Mouse (Mus musculus): ENCODE measurements around the gene Auts2. TPM values are rescaled to one million over a fixed set of nuclear protein-coding genes. Genes with fewer than 3 reads are reported as not detected.

Auts2 gene
- polyA plus RNA-seq, 1 experiment from 2014 or later: 75.0 TPM

DNA sequence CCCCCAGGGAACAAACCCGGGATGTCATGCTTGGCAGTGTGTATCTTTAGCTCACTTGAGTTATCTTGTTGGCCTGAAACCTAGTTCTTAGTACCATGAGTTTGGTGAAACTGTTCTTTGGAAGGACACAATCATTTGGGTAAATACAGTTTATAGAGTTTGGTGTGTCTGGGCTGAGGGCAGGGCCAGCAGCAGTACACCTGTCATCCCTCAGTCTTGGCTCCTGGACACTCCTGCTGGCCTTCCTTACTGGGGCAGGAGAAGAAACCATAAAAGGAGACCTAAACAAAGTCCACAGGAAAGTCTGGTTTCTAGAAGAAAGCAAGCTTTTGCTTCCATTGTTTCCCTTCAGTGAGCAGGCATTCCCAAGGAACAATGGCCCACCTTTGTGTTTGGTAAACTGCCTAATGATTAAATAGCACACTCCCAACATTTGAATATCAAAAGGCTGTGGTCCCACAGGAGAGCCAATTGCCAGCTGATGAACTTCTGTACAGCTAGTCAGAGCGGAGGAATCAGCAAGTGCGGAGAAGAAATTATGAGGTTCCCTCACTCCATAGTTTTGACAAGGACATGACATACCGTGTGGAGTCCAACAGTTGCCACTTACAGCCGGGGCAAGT lies 979.4 kb downstream of the Auts2 start:
- Histone ChIP-seq H3K4me3 (replicated peaks; ENCODE audit: low read depth, low read length) (no peak overlapping the region), H3K4me2 (ENCODE audit: low read length) (no peak overlapping the region), H3K36me3 (ENCODE audit: control insufficient read depth, insufficient read depth, low read length) (no peaks in the 10 kb centered on the region), H3K4me1 (ENCODE audit: control insufficient read depth, insufficient read depth, low read length) (peaks cover 17% of the 10 kb centered on the region; the same call in 1 of the 2 replicates), H3K9ac (replicated peaks; ENCODE audit: low read length) (no peak overlapping the region), H3K27me3 (ENCODE audit: control insufficient read depth, insufficient read depth, low read length) (no peaks in the 10 kb centered on the region), H3K27ac (replicated peaks; ENCODE audit: low read depth, low read length) (no peak overlapping the region), H3K9me3 (ENCODE audit: control insufficient read depth, low read length) (no peaks in the 10 kb centered on the region)
- DNase-seq (no peak), ATAC-seq (ENCODE audit: low FRiP score, low TSS enrichment) (no peak)
- 69% methylated on average over 5 of the region's 5 CpGs for WGBS

GRCm38 (mm10) chr5:131560773-131561560 lies 982.2 kb downstream of the Auts2 start:
- no peaks in the 10 kb centered on the region for H3K36me3 ChIP-seq (ENCODE audit: control insufficient read depth, insufficient read depth, low read length)
- H3K27me3 ChIP-seq (ENCODE audit: control insufficient read depth, insufficient read depth, low read length): no peaks in the 10 kb centered on the region
- no peak overlapping the region for H3K9ac ChIP-seq (replicated peaks; ENCODE audit: low read length)
- WGBS: 85% methylated on average over 5 of the region's 5 CpGs
- H3K9me3 ChIP-seq (ENCODE audit: control insufficient read depth, low read length): no peaks in the 10 kb centered on the region
- DNase-seq (no peak), ATAC-seq (ENCODE audit: low FRiP score, low TSS enrichment) (no peak)
- H3K4me2 ChIP-seq (ENCODE audit: low read length): no peak overlapping the region
- H3K4me1 ChIP-seq (ENCODE audit: control insufficient read depth, insufficient read depth, low read length): peaks cover 26% of the 10 kb centered on the region; the same call in 1 of the 2 replicates
- H3K4me3 ChIP-seq (replicated peaks; ENCODE audit: low read depth, low read length): no peak overlapping the region
- H3K27ac ChIP-seq (replicated peaks; ENCODE audit: low read depth, low read length): no peak overlapping the region

DNA sequence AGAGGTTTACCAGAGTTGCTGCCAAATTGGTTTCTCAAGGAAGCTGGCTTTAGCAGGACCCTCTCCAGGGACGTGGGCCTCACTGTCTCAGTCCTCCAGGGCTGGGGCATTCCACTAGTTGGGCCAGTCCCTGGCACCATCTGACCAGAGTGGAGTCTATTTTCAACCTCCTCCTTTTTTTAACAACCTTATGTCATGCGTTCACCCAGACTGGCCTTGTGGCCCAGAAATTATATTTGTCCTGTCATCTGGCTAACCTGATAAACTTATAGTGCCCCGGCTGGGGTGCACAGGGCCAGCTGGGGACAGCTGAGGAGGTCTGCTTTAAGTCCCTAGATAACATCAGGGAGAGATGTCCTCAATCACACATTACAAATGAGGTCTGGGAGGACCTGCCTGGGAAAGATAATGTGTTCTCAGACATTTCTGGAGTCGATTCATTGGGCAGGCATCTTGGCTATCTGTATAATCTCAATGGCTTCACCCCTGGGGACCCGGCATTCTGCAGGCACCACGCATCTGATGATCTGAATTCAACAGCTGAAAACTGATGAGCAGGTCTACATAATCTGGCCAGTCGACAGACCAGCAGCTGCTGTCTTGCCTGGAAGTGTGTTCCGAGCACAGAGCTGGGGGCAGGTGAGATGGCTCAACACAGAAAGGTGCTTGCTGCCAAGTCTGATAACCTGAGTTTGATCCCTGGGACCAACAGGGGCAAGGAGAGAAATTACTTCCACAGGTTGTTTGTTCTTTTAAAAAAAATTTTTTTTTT lies 984.6 kb downstream of the Auts2 start:
- no peak overlapping the region for H3K9ac ChIP-seq (replicated peaks; ENCODE audit: low read length)
- 0 out of 2 replicates have a peak overlapping the region, but pooled peaks have one; percentile 37 for H3K27ac ChIP-seq (replicated peaks; ENCODE audit: low read depth, low read length)
- no peaks in the 10 kb centered on the region for H3K36me3 ChIP-seq (ENCODE audit: control insufficient read depth, insufficient read depth, low read length)
- H3K9me3 ChIP-seq (ENCODE audit: control insufficient read depth, low read length): no peaks in the 10 kb centered on the region
- 39% methylated on average over 8 of the region's 8 CpGs for WGBS
- ATAC-seq (ENCODE audit: low FRiP score, low TSS enrichment) (no peak), DNase-seq (no peak)
- no peak overlapping the region for H3K4me2 ChIP-seq (ENCODE audit: low read length)
- H3K4me3 ChIP-seq (replicated peaks; ENCODE audit: low read depth, low read length): no peak overlapping the region
- H3K4me1 ChIP-seq (ENCODE audit: control insufficient read depth, insufficient read depth, low read length): peaks cover 20% of the 10 kb centered on the region; the same call in 1 of the 2 replicates
- H3K27me3 ChIP-seq (ENCODE audit: control insufficient read depth, insufficient read depth, low read length): no peaks in the 10 kb centered on the region

- Histone ChIP-seq H3K9ac (replicated peaks; ENCODE audit: low read length) (no peak overlapping the region), H3K4me1 (ENCODE audit: control insufficient read depth, insufficient read depth, low read length) (peaks cover 20% of the 10 kb centered on the region; the same call in 1 of the 2 replicates), H3K4me2 (ENCODE audit: low read length) (no peak overlapping the region), H3K27me3 (ENCODE audit: control insufficient read depth, insufficient read depth, low read length) (no peaks in the 10 kb centered on the region), H3K36me3 (ENCODE audit: control insufficient read depth, insufficient read depth, low read length) (no peaks in the 10 kb centered on the region), H3K4me3 (replicated peaks; ENCODE audit: low read depth, low read length) (no peak overlapping the region), H3K27ac (replicated peaks; ENCODE audit: low read depth, low read length) (0 out of 2 replicates have a peak overlapping the region, but pooled peaks have one; percentile 37), H3K9me3 (ENCODE audit: control insufficient read depth, low read length) (no peaks in the 10 kb centered on the region)
- no peak for ATAC-seq (ENCODE audit: low FRiP score, low TSS enrichment)
- DNase-seq: no peak
- WGBS: 53% methylated on average over 14 of the region's 14 CpGs
Measured at GRCm38 (mm10) chr5:131557591-131558385, 985.4 kb downstream of the Auts2 start.

DNA sequence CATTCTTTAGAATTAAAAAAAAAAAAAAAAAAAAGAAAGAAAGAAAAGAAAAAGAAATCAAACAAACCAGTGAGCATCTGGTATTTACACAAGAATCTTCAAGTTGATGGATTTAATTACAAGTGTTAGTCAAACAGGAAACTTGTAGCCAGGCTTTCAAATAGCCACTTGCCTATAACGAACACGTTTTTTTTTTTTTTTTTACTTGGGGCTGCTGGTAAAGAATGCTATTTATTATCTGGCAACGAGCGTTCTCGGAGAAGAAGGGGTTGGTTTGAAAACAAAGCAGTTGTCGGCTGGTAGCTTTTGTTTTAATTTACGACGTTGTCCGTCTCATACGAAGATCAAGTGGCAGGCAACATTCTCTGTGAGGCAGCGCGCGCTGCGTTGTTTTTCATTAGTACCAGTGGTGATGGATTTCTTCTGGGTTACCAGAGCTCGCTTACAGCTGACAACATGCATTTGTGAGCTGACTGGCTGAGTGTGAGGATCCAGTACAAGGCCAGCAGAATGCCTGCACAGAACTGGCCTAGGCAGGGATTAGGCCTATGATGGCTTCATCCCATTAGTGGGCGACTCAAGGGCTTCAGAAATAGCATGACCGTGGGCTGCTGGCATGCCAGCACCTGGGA lies 994.1 kb downstream of the Auts2 start:
- WGBS: 39% methylated on average over 17 of the region's 17 CpGs
- H3K4me2 ChIP-seq (ENCODE audit: low read length): no peak overlapping the region
- H3K9me3 ChIP-seq (ENCODE audit: control insufficient read depth, low read length): no peaks in the 10 kb centered on the region

DNA sequence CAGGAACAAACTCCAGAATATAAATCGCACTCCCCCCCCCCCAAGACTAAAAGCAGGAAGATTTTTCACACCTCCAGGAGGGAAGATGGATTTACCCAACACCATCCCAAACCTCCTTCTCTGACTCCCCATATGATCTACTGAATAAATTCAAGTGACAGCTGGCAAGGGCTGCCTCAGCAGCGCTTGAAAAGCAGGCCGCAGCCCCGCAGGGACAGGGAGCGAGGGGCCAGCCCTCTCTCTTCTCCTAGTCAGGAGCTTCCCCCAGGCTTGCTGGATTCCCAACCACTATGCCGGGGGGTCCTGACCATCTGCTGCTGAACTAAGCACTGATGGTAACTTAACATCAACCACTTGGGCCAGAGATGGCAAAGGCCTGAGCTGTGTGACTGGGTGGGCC lies 995.2 kb downstream of the Auts2 start:
- DNase-seq (peak; percentile 74), ATAC-seq (ENCODE audit: low FRiP score, low TSS enrichment) (peak; percentile 34; the same call in 1 of the 2 replicates)
- Histone ChIP-seq H3K27me3 (ENCODE audit: control insufficient read depth, insufficient read depth, low read length) (no peaks in the 10 kb centered on the region), H3K27ac (replicated peaks; ENCODE audit: low read depth, low read length) (no peak overlapping the region), H3K9ac (replicated peaks; ENCODE audit: low read length) (no peak overlapping the region), H3K4me2 (ENCODE audit: low read length) (no peak overlapping the region), H3K9me3 (ENCODE audit: control insufficient read depth, low read length) (no peaks in the 10 kb centered on the region), H3K36me3 (ENCODE audit: control insufficient read depth, insufficient read depth, low read length) (no peaks in the 10 kb centered on the region), H3K4me1 (ENCODE audit: control insufficient read depth, insufficient read depth, low read length) (peaks cover 16% of the 10 kb centered on the region), H3K4me3 (replicated peaks; ENCODE audit: low read depth, low read length) (no peak overlapping the region)
- WGBS: 31% methylated on average over 6 of the region's 6 CpGs

More for the DNA sequence above, 994.1 kb downstream of the Auts2 start:
- ATAC-seq (ENCODE audit: low FRiP score, low TSS enrichment) (no peak), DNase-seq (peak; percentile 56)
- H3K4me1 ChIP-seq (ENCODE audit: control insufficient read depth, insufficient read depth, low read length): peaks cover 16% of the 10 kb centered on the region
- no peak overlapping the region for H3K9ac ChIP-seq (replicated peaks; ENCODE audit: low read length)
- no peaks in the 10 kb centered on the region for H3K27me3 ChIP-seq (ENCODE audit: control insufficient read depth, insufficient read depth, low read length)
- peak overlapping the region; percentile 45; the same call in 1 of the 2 replicates for H3K27ac ChIP-seq (replicated peaks; ENCODE audit: low read depth, low read length)
- no peaks in the 10 kb centered on the region for H3K36me3 ChIP-seq (ENCODE audit: control insufficient read depth, insufficient read depth, low read length)
- H3K4me3 ChIP-seq (replicated peaks; ENCODE audit: low read depth, low read length): no peak overlapping the region

DNA sequence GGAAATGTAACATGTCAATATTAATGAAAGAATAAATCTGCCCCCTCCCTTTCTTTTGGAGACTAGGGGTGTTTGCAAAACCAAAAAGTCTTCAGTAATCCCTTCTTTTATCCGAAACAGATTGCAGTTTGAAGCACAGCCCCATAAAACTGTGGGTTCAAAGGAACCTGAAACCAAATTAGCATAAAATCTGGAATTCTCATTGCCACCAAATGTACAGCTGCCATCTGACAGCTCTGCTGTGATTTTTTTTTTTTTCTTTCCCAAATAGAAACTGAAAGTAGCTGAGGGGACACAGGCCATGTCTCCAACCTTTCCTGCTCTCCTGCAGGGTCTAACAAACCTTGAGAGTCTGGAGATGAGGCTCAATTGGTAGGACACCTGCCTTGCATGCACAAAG lies 996.7 kb downstream of the Auts2 start:
- Histone ChIP-seq H3K27ac (replicated peaks; ENCODE audit: low read depth, low read length) (no peak overlapping the region), H3K27me3 (ENCODE audit: control insufficient read depth, insufficient read depth, low read length) (no peaks in the 10 kb centered on the region), H3K9me3 (ENCODE audit: control insufficient read depth, low read length) (no peaks in the 10 kb centered on the region), H3K4me2 (ENCODE audit: low read length) (no peak overlapping the region), H3K4me3 (replicated peaks; ENCODE audit: low read depth, low read length) (no peak overlapping the region), H3K4me1 (ENCODE audit: control insufficient read depth, insufficient read depth, low read length) (peaks cover 16% of the 10 kb centered on the region), H3K36me3 (ENCODE audit: control insufficient read depth, insufficient read depth, low read length) (no peaks in the 10 kb centered on the region), H3K9ac (replicated peaks; ENCODE audit: low read length) (no peak overlapping the region)
- no peak for DNase-seq
- no peak for ATAC-seq (ENCODE audit: low FRiP score, low TSS enrichment)
- WGBS: 20% methylated on average over 1 of the region's 1 CpGs

DNA sequence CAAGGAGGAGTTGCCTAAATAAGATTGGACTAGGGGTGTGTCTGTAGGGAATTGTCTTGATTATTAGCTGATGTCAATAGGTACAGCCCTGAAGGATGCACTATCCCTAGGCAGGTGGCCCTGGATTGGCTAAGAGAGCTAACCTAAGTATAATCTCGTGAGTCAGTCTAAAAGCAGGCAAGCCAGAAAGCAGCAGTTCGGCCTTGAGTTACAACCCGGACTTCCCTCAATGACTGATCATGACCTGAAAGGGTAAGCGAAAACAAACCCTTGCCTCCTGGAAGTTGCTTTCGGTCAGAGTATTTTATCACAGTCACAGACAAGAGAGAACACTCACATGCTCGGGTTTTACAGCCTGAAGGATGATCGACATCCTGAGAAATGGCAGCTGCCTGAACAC lies 998.8 kb downstream of the Auts2 start:
- 94% methylated on average over 7 of the region's 7 CpGs for WGBS
- Histone ChIP-seq H3K9ac (replicated peaks; ENCODE audit: low read length) (no peak overlapping the region), H3K4me3 (replicated peaks; ENCODE audit: low read depth, low read length) (no peak overlapping the region), H3K9me3 (ENCODE audit: control insufficient read depth, low read length) (no peaks in the 10 kb centered on the region), H3K27ac (replicated peaks; ENCODE audit: low read depth, low read length) (no peak overlapping the region), H3K36me3 (ENCODE audit: control insufficient read depth, insufficient read depth, low read length) (no peaks in the 10 kb centered on the region), H3K27me3 (ENCODE audit: control insufficient read depth, insufficient read depth, low read length) (no peaks in the 10 kb centered on the region), H3K4me1 (ENCODE audit: control insufficient read depth, insufficient read depth, low read length) (peaks cover 16% of the 10 kb centered on the region), H3K4me2 (ENCODE audit: low read length) (no peak overlapping the region)
- no peak for DNase-seq
- no peak for ATAC-seq (ENCODE audit: low FRiP score, low TSS enrichment)
